Mouse (Mus musculus): ENCODE results near the gene Tnnt2. TPM values are rescaled to one million over a fixed set of nuclear protein-coding genes. Genes with fewer than 3 reads are reported as not detected.

Tnnt2 gene
- polyA plus RNA-seq, 1 experiment = 2.8 TPM

DNA sequence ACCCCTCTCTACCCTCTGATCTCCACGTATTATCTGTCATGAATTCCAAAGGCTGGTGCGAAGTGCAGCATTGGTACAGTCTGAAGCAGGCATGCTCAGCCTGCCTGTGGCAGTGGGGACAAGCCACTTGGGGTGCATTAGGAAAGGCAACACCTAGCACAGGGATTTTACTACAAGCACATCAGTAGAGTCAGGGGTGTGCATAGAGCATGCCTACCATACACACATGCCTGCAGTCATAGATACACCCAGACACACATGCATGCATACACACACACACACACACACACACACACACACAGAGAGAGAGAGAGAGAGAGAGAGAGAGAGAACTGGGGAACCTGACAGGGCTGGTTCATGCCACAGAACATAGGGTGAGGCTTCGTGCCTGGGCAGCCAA, 23.9 kb upstream of the Tnnt2 start:
- Histone ChIP-seq H3K27ac (ENCODE audit: insufficient read depth, low read length) (no peak overlapping the region), H3K4me1 (ENCODE audit: control insufficient read depth, insufficient read depth, low read length) (no peaks in the 10 kb centered on the region), H3K4me3 (replicated peaks; ENCODE audit: insufficient read depth, low read depth, low read length) (no peak overlapping the region), H3K27me3 (ENCODE audit: control insufficient read depth, insufficient read depth, low read length) (no peaks in the 10 kb centered on the region)
- TF ChIP-seq CTCF (IDR thresholded peaks at IDR 0.05; ENCODE audit: borderline replicate concordance, insufficient read depth, low read depth, low read length) (no peak), POLR2A (IDR thresholded peaks at IDR 0.05; ENCODE audit: borderline replicate concordance, insufficient read depth, low read length) (no peak)
- 67% methylated on average over 3 of the region's 3 CpGs for WGBS
- DNase-seq = no peak

- DNase-seq = no peak
- TF ChIP-seq CTCF (IDR thresholded peaks at IDR 0.05; ENCODE audit: borderline replicate concordance, insufficient read depth, low read depth, low read length) = no peak
- no peak for TF ChIP-seq POLR2A (IDR thresholded peaks at IDR 0.05; ENCODE audit: borderline replicate concordance, insufficient read depth, low read length)
- WGBS = 30% methylated on average over 2 of the region's 2 CpGs
- Histone ChIP-seq H3K4me1 (ENCODE audit: control insufficient read depth, insufficient read depth, low read length) (no peaks in the 10 kb centered on the region), H3K4me3 (replicated peaks; ENCODE audit: insufficient read depth, low read depth, low read length) (no peak overlapping the region), H3K27ac (ENCODE audit: insufficient read depth, low read length) (no peak overlapping the region), H3K27me3 (ENCODE audit: control insufficient read depth, insufficient read depth, low read length) (no peaks in the 10 kb centered on the region)
Observed at GRCm38 (mm10) chr1:135812618-135813017, 23.5 kb upstream of the Tnnt2 start.

DNA sequence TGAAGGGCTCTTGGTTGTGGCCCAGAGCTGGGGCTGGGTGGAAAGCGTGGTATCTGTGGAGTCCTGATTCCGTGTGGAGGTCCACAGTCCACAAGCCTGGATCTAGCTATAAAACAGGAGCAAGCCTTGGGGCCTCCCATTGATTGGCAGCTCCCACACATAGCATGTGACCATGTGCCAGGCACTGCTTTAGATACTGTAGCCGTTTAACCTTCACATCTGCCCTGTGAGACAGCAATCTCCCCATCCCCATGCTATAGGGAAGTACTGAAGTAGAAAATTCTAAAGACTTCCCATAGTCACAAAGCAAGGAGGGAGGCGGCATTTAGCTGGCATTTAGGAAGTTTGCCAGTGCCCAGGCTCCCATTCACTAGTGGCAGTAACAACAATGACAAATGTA, 23.1 kb upstream of the Tnnt2 start:
- Histone ChIP-seq H3K4me1 (ENCODE audit: control insufficient read depth, insufficient read depth, low read length) (no peaks in the 10 kb centered on the region), H3K27ac (ENCODE audit: insufficient read depth, low read length) (no peak overlapping the region), H3K27me3 (ENCODE audit: control insufficient read depth, insufficient read depth, low read length) (no peaks in the 10 kb centered on the region), H3K4me3 (replicated peaks; ENCODE audit: insufficient read depth, low read depth, low read length) (no peak overlapping the region)
- no peak for DNase-seq
- TF ChIP-seq CTCF (IDR thresholded peaks at IDR 0.05; ENCODE audit: borderline replicate concordance, insufficient read depth, low read depth, low read length) (no peak), POLR2A (IDR thresholded peaks at IDR 0.05; ENCODE audit: borderline replicate concordance, insufficient read depth, low read length) (no peak)
- WGBS = 50% methylated on average over 4 of the region's 4 CpGs

DNA sequence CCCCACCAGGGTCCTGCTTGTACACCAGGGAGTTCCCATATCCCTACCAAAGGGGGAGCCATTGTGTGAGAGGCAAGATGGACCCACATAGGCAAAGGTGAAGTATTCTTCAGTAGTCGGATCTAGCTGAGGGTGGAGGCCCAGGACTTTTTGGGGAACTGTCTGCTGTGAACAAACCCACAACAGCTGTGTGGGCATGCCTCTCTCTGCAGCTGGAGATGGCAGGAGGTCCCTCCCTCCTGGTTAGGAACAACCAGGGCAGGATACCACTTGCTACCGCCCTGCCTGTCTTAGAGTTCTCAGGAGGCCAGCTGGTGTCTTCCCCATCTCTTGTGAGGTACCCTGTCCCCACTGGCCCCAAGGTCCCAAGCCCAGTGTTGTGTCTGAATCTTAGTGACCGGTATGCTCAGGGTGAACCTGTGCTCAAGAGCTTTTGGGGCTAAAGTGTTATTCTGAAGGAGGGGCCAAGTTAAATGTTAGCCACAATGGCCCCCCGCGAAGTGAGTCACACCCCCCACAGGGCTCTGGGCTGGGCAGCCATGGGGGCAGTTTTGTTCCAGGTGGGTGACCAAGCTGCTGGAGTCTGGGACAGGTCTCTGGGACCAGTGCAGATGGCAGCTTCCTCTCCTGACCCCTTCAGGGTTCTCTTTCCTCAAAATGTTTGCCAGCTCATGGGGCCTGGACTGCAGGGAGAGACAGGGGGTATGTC, 22.3 kb upstream of the Tnnt2 start:
- 76% methylated on average over 5 of the region's 5 CpGs for WGBS
- no peak overlapping the region for H3K27ac ChIP-seq (ENCODE audit: insufficient read depth, low read length)
- no peak overlapping the region for H3K4me3 ChIP-seq (replicated peaks; ENCODE audit: insufficient read depth, low read depth, low read length)
- DNase-seq = no peak
- H3K4me1 ChIP-seq (ENCODE audit: control insufficient read depth, insufficient read depth, low read length) = peaks cover under 1% of the 10 kb centered on the region; the same call in 1 of the 2 replicates
- TF ChIP-seq CTCF (IDR thresholded peaks at IDR 0.05; ENCODE audit: borderline replicate concordance, insufficient read depth, low read depth, low read length) (no peak), POLR2A (IDR thresholded peaks at IDR 0.05; ENCODE audit: borderline replicate concordance, insufficient read depth, low read length) (no peak)
- H3K27me3 ChIP-seq (ENCODE audit: control insufficient read depth, insufficient read depth, low read length) = peaks cover 2% of the 10 kb centered on the region; the same call in 1 of the 2 replicates

GRCm38 (mm10) chr1:135814531-135814930, 21.6 kb upstream of the Tnnt2 start:
- WGBS = 65% methylated on average over 5 of the region's 5 CpGs
- no peak for TF ChIP-seq POLR2A (IDR thresholded peaks at IDR 0.05; ENCODE audit: borderline replicate concordance, insufficient read depth, low read length)
- no peak for TF ChIP-seq CTCF (IDR thresholded peaks at IDR 0.05; ENCODE audit: borderline replicate concordance, insufficient read depth, low read depth, low read length)
- Histone ChIP-seq H3K4me3 (replicated peaks; ENCODE audit: insufficient read depth, low read depth, low read length) (no peak overlapping the region), H3K4me1 (ENCODE audit: control insufficient read depth, insufficient read depth, low read length) (peaks cover 3% of the 10 kb centered on the region; the same call in 1 of the 2 replicates), H3K27ac (ENCODE audit: insufficient read depth, low read length) (no peak overlapping the region), H3K27me3 (ENCODE audit: control insufficient read depth, insufficient read depth, low read length) (peaks cover 5% of the 10 kb centered on the region; the same call in 1 of the 2 replicates)
- no peak for DNase-seq

- WGBS = 78% methylated on average over 4 of the region's 4 CpGs
- DNase-seq = no peak
- no peak overlapping the region for H3K4me3 ChIP-seq (replicated peaks; ENCODE audit: insufficient read depth, low read depth, low read length)
- no peak overlapping the region for H3K27ac ChIP-seq (ENCODE audit: insufficient read depth, low read length)
- peaks cover 3% of the 10 kb centered on the region; the same call in 1 of the 2 replicates for H3K4me1 ChIP-seq (ENCODE audit: control insufficient read depth, insufficient read depth, low read length)
- peaks cover 5% of the 10 kb centered on the region; the same call in 1 of the 2 replicates for H3K27me3 ChIP-seq (ENCODE audit: control insufficient read depth, insufficient read depth, low read length)
- TF ChIP-seq CTCF (IDR thresholded peaks at IDR 0.05; ENCODE audit: borderline replicate concordance, insufficient read depth, low read depth, low read length) (no peak), POLR2A (IDR thresholded peaks at IDR 0.05; ENCODE audit: borderline replicate concordance, insufficient read depth, low read length) (no peak)
Observed at GRCm38 (mm10) chr1:135817595-135817994, 18.6 kb upstream of the Tnnt2 start.

GRCm38 (mm10) chr1:135818481-135819086, 17.6 kb upstream of the Tnnt2 start, which contains the start of gene Lad1:
TSS of gene Lad1 (plus strand) at chr1:135818598.
- Histone ChIP-seq H3K27ac (ENCODE audit: insufficient read depth, low read length) (no peak within 1 kb of the TSS), H3K4me1 (ENCODE audit: control insufficient read depth, insufficient read depth, low read length) (peaks cover 3% of the 10 kb centered on the region; the same call in 1 of the 2 replicates), H3K4me3 (replicated peaks; ENCODE audit: insufficient read depth, low read depth, low read length) (peak within 1 kb of the TSS; percentile 20), H3K27me3 (ENCODE audit: control insufficient read depth, insufficient read depth, low read length) (peaks cover 5% of the 10 kb centered on the region; the same call in 1 of the 2 replicates)
- no peak for TF ChIP-seq POLR2A (IDR thresholded peaks at IDR 0.05; ENCODE audit: borderline replicate concordance, insufficient read depth, low read length)
- no peak for TF ChIP-seq CTCF (IDR thresholded peaks at IDR 0.05; ENCODE audit: borderline replicate concordance, insufficient read depth, low read depth, low read length)
- under 1% methylated on average over 63 of the region's 63 CpGs for WGBS
- peak; percentile 14 to 23 for DNase-seq

Measured in cerebellum, adult 2 months (tissue).